Mouse (Mus musculus) sigmoid colon, adult 10 weeks (tissue): Measurements from ENCODE around the gene Slc31a2. TPM values are rescaled to one million over a fixed set of nuclear protein-coding genes. Genes with fewer than 3 reads are reported as not detected.

ENCODE experiments used
- polyA plus RNA-seq: library from polyadenylated mRNA; stranded (reverse); fragments of 350-450 nt; fragmentation: Illumina TruSeq; extraction: RNeasy Lipid Tissue Mini Kit (QIAGEN cat#74804); gene quantifications from one replicate; pipeline ENCODE4 v1.2.3, GENCODE M21; 2014; ENCODE audit warnings: low read depth, low replicate concordance

Slc31a2 gene
- 8.1 TPM for polyA plus RNA-seq

DNA sequence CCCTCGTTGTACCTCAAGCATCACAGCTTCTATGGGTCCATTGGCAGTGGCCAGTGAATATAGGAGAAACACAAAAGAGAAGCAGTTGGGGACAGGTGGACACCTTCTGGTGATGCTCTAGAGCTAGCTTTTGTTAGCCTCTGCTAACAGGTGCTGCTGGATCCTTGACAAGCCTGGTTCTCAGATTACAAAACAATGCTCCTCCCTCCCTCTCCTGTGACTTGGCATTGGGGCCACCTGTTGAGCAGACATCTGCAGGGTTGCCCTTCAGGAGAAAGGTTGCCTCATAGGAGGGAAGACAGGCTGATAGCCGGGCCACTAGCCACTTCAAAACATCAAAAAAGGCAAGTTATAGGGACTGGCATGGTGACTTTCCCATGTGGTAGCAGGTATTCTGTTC, at the start of gene Slc31a2:
Slc31a2 (plus strand) TSS at position 287 of the 400 bp plus-strand sequence.

DNA sequence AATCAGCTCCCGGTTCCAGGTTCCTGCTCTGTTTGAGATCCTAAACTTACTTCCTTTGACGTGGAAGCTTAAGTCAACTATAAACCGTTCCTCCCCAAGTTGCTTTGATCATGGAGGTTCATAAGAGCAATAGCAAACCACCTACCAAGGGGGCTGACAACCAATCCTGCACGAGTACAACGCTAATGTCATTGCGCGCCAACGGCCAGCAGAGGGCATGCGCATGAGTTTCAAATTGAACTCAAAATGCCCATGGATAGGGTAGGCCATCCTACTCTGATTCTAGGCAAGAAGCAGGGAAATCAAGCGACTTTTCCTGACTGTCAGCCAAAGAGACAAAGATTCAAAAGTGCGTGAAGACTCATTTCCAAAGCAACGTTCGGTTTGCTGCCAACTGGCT, 31.6 kb upstream of the Slc31a2 start, which contains the start of gene Zfp37:
Zfp37 (minus strand) TSS at position 279 of the 400 bp plus-strand sequence.

Other genes starting within 250 kb of the Slc31a2 start
- gene Mup20, start 208.4 kb upstream of the Slc31a2 start, polyA plus RNA-seq = not detected
- gene Mup3, start 175.2 kb upstream of the Slc31a2 start, polyA plus RNA-seq = not detected
- gene Mup21, start 111.7 kb upstream of the Slc31a2 start, polyA plus RNA-seq = not detected
- 43.4 TPM for gene Zfp37, start 31.5 kb upstream of the Slc31a2 start, polyA plus RNA-seq
- 19.7 TPM for gene Fkbp15, start 98.0 kb downstream of the Slc31a2 start, polyA plus RNA-seq
- gene Slc31a1, start 98.2 kb downstream of the Slc31a2 start, polyA plus RNA-seq = 274 TPM
- 59.5 TPM for gene Cdc26, start 146.1 kb downstream of the Slc31a2 start, polyA plus RNA-seq
- 8.2 TPM for gene Prpf4, start 146.2 kb downstream of the Slc31a2 start, polyA plus RNA-seq
- gene Rnf183, start 172.7 kb downstream of the Slc31a2 start, polyA plus RNA-seq = not detected
- gene Wdr31, start 208.3 kb downstream of the Slc31a2 start, polyA plus RNA-seq = 1.4 TPM
- gene Bspry, start 217.5 kb downstream of the Slc31a2 start, polyA plus RNA-seq = 17.8 TPM
- not detected for gene Hdhd3, start 240.9 kb downstream of the Slc31a2 start, polyA plus RNA-seq